Mouse (Mus musculus) CH12.LX (cell line): ENCODE results near the gene Trp63. TPM values are rescaled to one million over a fixed set of nuclear protein-coding genes. Genes with fewer than 3 reads are reported as not detected.

ENCODE experiments used
- DNase-seq: peaks from one replicate; pipeline ENCODE4 v3.0.0-alpha.2; 2013; ENCODE audit errors: extremely low read depth
- H3K27ac ChIP-seq: 2 replicates; pipeline ENCODE4 v1.5.1; 2012; ENCODE audit warnings: low read depth, mild to moderate bottlenecking, control low read depth, moderate library complexity; ENCODE audit not compliant: insufficient read depth
- H3K27me3 ChIP-seq: replicated peaks from 2 replicates; pipeline ENCODE3; 2012; ENCODE audit warnings: inconsistent platforms
- H3K36me3 ChIP-seq, 2 experiments: replicated peaks in 1 of 2; 2 replicates each; pipeline versions ENCODE3 to v1.6.1; 2012; ENCODE audit warnings: inconsistent platforms in 1 of 2, low read length in 1 of 2, mild to moderate bottlenecking in 1 of 2, mixed read lengths in 1 of 2, moderate library complexity in 1 of 2; ENCODE audit not compliant: control insufficient read depth in 1 of 2, insufficient read depth in 1 of 2
- H3K4me1 ChIP-seq, 2 experiments: 2 replicates each; pipeline ENCODE4 v1.6.1; 2012; ENCODE audit warnings: inconsistent platforms in 1 of 2, moderate library complexity in 1 of 2; ENCODE audit not compliant: insufficient read depth in 2 of 2, control insufficient read depth in 1 of 2
- H3K4me2 ChIP-seq: 2 replicates; pipeline ENCODE4 v1.6.1; 2012; ENCODE audit warnings: low read depth, mild to moderate bottlenecking, control low read depth; ENCODE audit not compliant: poor library complexity, insufficient read depth, severe bottlenecking
- H3K4me3 ChIP-seq, 3 experiments: fragments of 150-350 bp in 1 of 3; sonication (generic) in 1 of 3; replicated peaks in 1 of 3; 2 replicates each; pipeline versions ENCODE3 to v1.5.1; 2011 to 2012; ENCODE audit warnings: low read depth in 2 of 3, low read length in 2 of 3, mild to moderate bottlenecking in 2 of 3, moderate library complexity in 2 of 3, control low read depth in 1 of 3, improper control_type of control experiment in 1 of 3, inconsistent platforms in 1 of 3, mixed read lengths in 1 of 3; ENCODE audit not compliant: poor library complexity in 1 of 3
- H3K79me2 ChIP-seq: replicated peaks from 2 replicates; pipeline ENCODE4 v1.6.1; 2012; ENCODE audit warnings: mild to moderate bottlenecking, moderate library complexity; ENCODE audit not compliant: control insufficient read depth, poor library complexity, insufficient read depth, severe bottlenecking; ENCODE audit errors: extremely low read depth
- H3K9ac ChIP-seq: 2 replicates; pipeline ENCODE4 v1.6.1; 2012; ENCODE audit warnings: low read depth, mild to moderate bottlenecking, control low read depth, moderate library complexity; ENCODE audit not compliant: insufficient read depth
- H3K9me3 ChIP-seq: replicated peaks from 2 replicates; pipeline ENCODE3; 2012; ENCODE audit warnings: low read length, inconsistent platforms, mixed read lengths
- BHLHE40 ChIP-seq: IDR thresholded peaks from 2 replicates; pipeline ENCODE4 v1.6.1; 2011; ENCODE audit warnings: mild to moderate bottlenecking, low read depth, low read length, improper control_type of control experiment
- CHD1 ChIP-seq: IDR thresholded peaks from 2 replicates; pipeline ENCODE4 v1.6.1; 2012; ENCODE audit warnings: low read depth, low read length, improper control_type of control experiment, inconsistent platforms
- CTCF ChIP-seq, 2 experiments: IDR thresholded peaks in 1 of 2; conservative IDR thresholded peaks in 1 of 2; 2 replicates each; pipeline ENCODE4 v1.5.1; 2011 to 2012; ENCODE audit warnings: low read depth in 2 of 2, low read length in 2 of 2, improper control_type of control experiment in 1 of 2, inconsistent platforms in 1 of 2, mild to moderate bottlenecking in 1 of 2, moderate library complexity in 1 of 2
- E2F4 ChIP-seq: IDR thresholded peaks from 2 replicates; pipeline ENCODE4 v1.6.1; 2011; ENCODE audit warnings: low read depth, low read length, improper control_type of control experiment; ENCODE audit not compliant: insufficient replicate concordance
- EP300 ChIP-seq: IDR thresholded peaks from 2 replicates; pipeline ENCODE4 v1.6.1; 2011; ENCODE audit warnings: low read length, improper control_type of control experiment
- GABPA ChIP-seq: IDR thresholded peaks from 2 replicates; pipeline ENCODE4 v1.6.1; 2012; ENCODE audit warnings: low read depth, low read length, improper control_type of control experiment, inconsistent platforms; ENCODE audit not compliant: insufficient replicate concordance
- HCFC1 ChIP-seq: IDR thresholded peaks from 2 replicates; pipeline ENCODE4 v1.6.1; 2012; ENCODE audit warnings: low read depth, mild to moderate bottlenecking, inconsistent platforms, low read length, improper control_type of control experiment
- IRF4 ChIP-seq: IDR thresholded peaks from 2 replicates; pipeline ENCODE4 v1.6.1; 2014; ENCODE audit warnings: low read depth, mild to moderate bottlenecking, inconsistent platforms, low read length, improper control_type of control experiment
- JUND ChIP-seq: conservative IDR thresholded peaks from 2 replicates; pipeline ENCODE4 v1.6.1; 2011; ENCODE audit warnings: low read depth, low read length, improper control_type of control experiment
- KAT2A ChIP-seq: IDR thresholded peaks from 2 replicates; pipeline ENCODE4 v1.6.1; 2012; ENCODE audit warnings: low read length, improper control_type of control experiment, inconsistent platforms; ENCODE audit not compliant: insufficient replicate concordance
- MAFK ChIP-seq: IDR thresholded peaks from 2 replicates; pipeline ENCODE4 v1.6.1; 2011; ENCODE audit warnings: low read length, improper control_type of control experiment; ENCODE audit not compliant: insufficient replicate concordance
- MAZ ChIP-seq: IDR thresholded peaks from 2 replicates; pipeline ENCODE4 v1.6.1; 2012; ENCODE audit warnings: low read depth, mild to moderate bottlenecking, inconsistent platforms, low read length, improper control_type of control experiment, moderate library complexity
- NELFE ChIP-seq: IDR thresholded peaks from 2 replicates; pipeline ENCODE4 v1.6.1; 2011; ENCODE audit warnings: low read depth, low read length, improper control_type of control experiment
- PAX5 ChIP-seq: IDR thresholded peaks from 2 replicates; pipeline ENCODE4 v1.6.1; 2012; ENCODE audit warnings: low read length, inconsistent platforms, mixed read lengths
- RAD21 ChIP-seq: IDR thresholded peaks from 2 replicates; pipeline ENCODE4 v1.6.1; 2011; ENCODE audit warnings: low read depth, mild to moderate bottlenecking, low read length, improper control_type of control experiment, moderate library complexity
- SIN3A ChIP-seq: IDR thresholded peaks from 2 replicates; pipeline ENCODE4 v1.6.1; 2012; ENCODE audit warnings: low read length, improper control_type of control experiment, inconsistent platforms
- TBP ChIP-seq: conservative IDR thresholded peaks from 2 replicates; pipeline ENCODE4 v1.6.1; 2011; ENCODE audit warnings: low read depth, low read length, improper control_type of control experiment
- UBTF ChIP-seq: IDR thresholded peaks from 2 replicates; pipeline ENCODE4 v1.6.1; 2012; ENCODE audit warnings: low read depth, mild to moderate bottlenecking, inconsistent platforms, low read length, improper control_type of control experiment, moderate library complexity
- USF1 ChIP-seq: IDR thresholded peaks from 2 replicates; pipeline ENCODE4 v1.6.1; 2014; ENCODE audit warnings: low read depth, mild to moderate bottlenecking, inconsistent platforms, low read length, improper control_type of control experiment
- USF2 ChIP-seq: conservative IDR thresholded peaks from 2 replicates; pipeline ENCODE4 v1.6.1; 2011; ENCODE audit warnings: low read depth, low read length, improper control_type of control experiment
- ZC3H11A ChIP-seq: IDR thresholded peaks from 2 replicates; pipeline ENCODE4 v1.6.1; 2012; ENCODE audit warnings: low read depth, mild to moderate bottlenecking, inconsistent platforms, low read length, improper control_type of control experiment
- ZKSCAN1 ChIP-seq: IDR thresholded peaks from 2 replicates; pipeline ENCODE4 v1.6.1; 2012; ENCODE audit warnings: low read depth, inconsistent platforms, low read length, improper control_type of control experiment, borderline replicate concordance
- ZMIZ1 ChIP-seq: IDR thresholded peaks from 2 replicates; pipeline ENCODE4 v1.6.1; 2012; ENCODE audit warnings: low read depth, mild to moderate bottlenecking, inconsistent platforms, low read length, improper control_type of control experiment
- ZNF384 ChIP-seq: IDR thresholded peaks from 2 replicates; pipeline ENCODE4 v1.6.1; 2012; ENCODE audit warnings: low read depth, low read length, improper control_type of control experiment, inconsistent platforms
- dilution Hi-C: fragments of 300-500 bp; cut with MboI; formaldehyde crosslinking; loops from 2 replicates; pipeline ENCODE4 v1.14.3; 2020; ENCODE audit warnings: low sequenced_read_pairs; ENCODE audit not compliant: extremely low pct_unique_long_range_greater_than_20kb, extremely low pct_ligation_motif_present
- in situ Hi-C: fragments of 300-500 bp; cut with MboI; formaldehyde crosslinking; loops from 3 replicates; pipeline ENCODE4 v1.14.3; 2019; ENCODE audit warnings: low sequenced_read_pairs, low pct_ligation_motif_present, low pct_unique_long_range_greater_than_20kb, mixed read lengths
- polyA plus RNA-seq: library from polyadenylated mRNA; unstranded; fragments of >175 nt; gene quantifications from 2 replicates; pipeline ENCODE4 v1.2.1, GENCODE M21; 2012; ENCODE audit warnings: low read depth; ENCODE audit not compliant: insufficient read length
- total RNA-seq, 2 experiments: library from RNA; depleted of rRNA; stranded (reverse); fragments of 300-350 nt in 1 of 2; fragments of >200 nt in 1 of 2; gene quantifications; 2 replicates each; pipeline ENCODE4 v1.2.3; 2012 to 2014

Gene Trp63
- total and polyA plus RNA-seq, 3 experiments, result 10.5 to 28.0 (median 20.6) TPM

GRCm38 (mm10) chr16:25877416-25877965 lies 193.9 kb downstream of the Trp63 start:
- no peaks in the 10 kb centered on the region for H3K9me3 ChIP-seq
- no peak for DNase-seq
- no peak overlapping the region for H3K4me2 ChIP-seq
- TF ChIP-seq MAZ, result no peak
- no peak for TF ChIP-seq HCFC1
- no peak for TF ChIP-seq ZMIZ1
- TF ChIP-seq TBP, result no peak
- no peak for TF ChIP-seq IRF4
- TF ChIP-seq JUND, result no peak
- no peak for TF ChIP-seq RAD21
- no peak for TF ChIP-seq CHD1
- TF ChIP-seq SIN3A, result no peak
- TF ChIP-seq ZKSCAN1, result no peak
- no peak for TF ChIP-seq MAFK
- TF ChIP-seq E2F4, result no peak
- no peak for TF ChIP-seq ZC3H11A
- no peak for TF ChIP-seq GABPA
- no peak for TF ChIP-seq CTCF (conservative IDR thresholded peaks at IDR 0.05 in 1 of 2, IDR thresholded peaks at IDR 0.05 in 1 of 2; ENCODE audit: low read depth in 2 of 2, low read length in 2 of 2)
- TF ChIP-seq KAT2A, result no peak
- TF ChIP-seq ZNF384, result no peak
- no peak for TF ChIP-seq USF1
- no peak for TF ChIP-seq NELFE
- H3K36me3 ChIP-seq, result peaks cover 24 to 75% of the 10 kb centered on the region in 2 experiments
- no peak overlapping the region for H3K27ac ChIP-seq
- no peak overlapping the region for H3K4me3 ChIP-seq
- no peaks in the 10 kb centered on the region for H3K4me1 ChIP-seq
- no peaks in the 10 kb centered on the region for H3K27me3 ChIP-seq
- H3K9ac ChIP-seq, result no peak overlapping the region
- in situ Hi-C loops, result no loop called here
- dilution Hi-C loops, result no loop called here
- no peaks in the 10 kb centered on the region for H3K79me2 ChIP-seq

DNA sequence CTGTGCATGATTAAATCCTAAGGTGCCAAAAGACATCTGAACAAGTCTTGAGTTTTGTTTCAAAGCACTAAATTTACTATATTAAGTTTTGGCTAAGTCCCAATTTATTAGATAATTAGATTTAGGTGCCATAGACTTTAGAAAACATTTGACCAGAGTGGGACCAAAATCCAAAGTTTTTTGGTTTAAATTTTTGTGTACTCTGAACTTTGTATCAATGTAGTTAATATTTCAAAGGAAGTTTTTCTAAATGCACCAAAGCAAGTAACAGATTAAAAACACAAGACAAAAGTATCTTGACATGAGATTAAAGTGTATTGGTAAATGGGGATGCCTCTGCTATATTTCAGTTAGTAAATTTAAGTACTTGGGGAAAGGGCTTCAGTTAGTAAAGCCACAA lies 194.6 kb downstream of the Trp63 start:
- Histone ChIP-seq H3K27ac (no peak overlapping the region), H3K4me1 (no peaks in the 10 kb centered on the region), H3K9me3 (no peaks in the 10 kb centered on the region), H3K36me3 (peaks cover 27 to 75% of the 10 kb centered on the region in 2 experiments), H3K4me2 (no peak overlapping the region), H3K27me3 (no peaks in the 10 kb centered on the region), H3K4me3 (no peak overlapping the region), H3K79me2 (no peaks in the 10 kb centered on the region), H3K9ac (no peak overlapping the region)
- TF ChIP-seq EP300 (no peak), IRF4 (no peak), BHLHE40 (no peak), USF2 (no peak), RAD21 (no peak), ZNF384 (no peak), PAX5 (no peak), MAFK (no peak), CHD1 (no peak), UBTF (no peak), ZMIZ1 (no peak)
- dilution Hi-C loops, result no loop called here
- in situ Hi-C loops, result no loop called here
- DNase-seq, result no peak
